Mouse (Mus musculus): ENCODE measurements around the gene Btnl9.

DNA sequence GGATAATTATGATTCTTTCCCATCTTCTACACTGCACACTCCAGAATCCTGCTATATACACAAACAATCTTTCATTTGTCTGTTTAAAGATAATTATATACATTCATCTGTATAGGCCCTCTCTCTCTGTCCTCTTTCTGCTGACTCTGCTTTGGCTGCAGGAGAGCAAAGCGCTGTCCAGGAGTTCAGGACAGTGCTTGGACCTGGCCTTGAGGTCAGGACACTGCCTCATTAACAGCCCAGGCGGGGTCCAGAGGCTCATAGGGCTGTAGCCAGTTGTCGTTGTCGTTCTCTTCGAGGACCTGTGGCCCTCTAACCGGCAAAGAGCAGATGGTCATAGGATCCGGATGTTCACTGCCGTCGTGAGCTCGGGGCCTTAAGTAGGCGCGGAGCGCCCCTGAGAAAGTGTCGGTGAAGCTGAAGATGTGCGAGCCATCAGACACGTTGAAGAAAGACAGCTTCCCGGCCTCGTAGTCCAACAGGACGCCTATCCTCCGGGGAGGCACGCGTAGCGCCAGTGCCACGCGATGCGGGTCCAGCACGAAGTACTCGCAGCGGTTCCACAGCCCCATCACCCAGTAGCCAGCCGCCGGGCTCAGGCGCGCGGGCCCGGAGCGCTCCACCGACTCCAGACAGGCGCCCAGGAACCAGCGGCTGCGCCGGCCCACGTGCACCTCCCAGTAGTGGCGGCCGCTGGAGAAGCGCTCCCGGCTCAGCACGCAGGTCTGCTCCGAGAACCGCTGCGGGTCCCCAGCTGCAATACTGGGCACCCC, 17.9 kb downstream of the Btnl9 start:
- no peak for TF ChIP-seq CTCF (IDR thresholded peaks at IDR 0.05; ENCODE audit: borderline replicate concordance, control insufficient read depth, extremely low read depth, insufficient read depth, low read length, poor library complexity)
- TF ChIP-seq POLR2A (IDR thresholded peaks at IDR 0.05; ENCODE audit: control insufficient read depth, extremely low read depth, insufficient read depth, low read length, poor library complexity): no peak
